Mouse (Mus musculus): ENCODE measurements around the gene Adig. TPM values are rescaled to one million over a fixed set of nuclear protein-coding genes. Genes with fewer than 3 reads are reported as not detected.

Gene Adig
- total and polyA plus RNA-seq, 2 experiments = not detected

GRCm38 (mm10) chr2:158524129-158524860, 21.9 kb downstream of the Adig start:
- Histone ChIP-seq H3K27me3 (ENCODE audit: control insufficient read depth, insufficient read depth, low read length) (no peaks in the 10 kb centered on the region), H3K4me3 (ENCODE audit: insufficient read depth, low read depth, low read length) (no peak overlapping the region), H3K36me3 (ENCODE audit: control insufficient read depth, insufficient read depth, low read length) (no peaks in the 10 kb centered on the region), H3K9ac (ENCODE audit: low read depth, low read length) (no peak overlapping the region), H3K27ac (replicated peaks; ENCODE audit: insufficient read depth, low read depth, low read length) (no peak overlapping the region), H3K79me2 (ENCODE audit: control insufficient read depth, insufficient read depth, low read length) (no peaks in the 10 kb centered on the region), H3K4me1 (ENCODE audit: control insufficient read depth, insufficient read depth, low read length) (no peaks in the 10 kb centered on the region)
- no peak for TF ChIP-seq CTCF (IDR thresholded peaks at IDR 0.05; ENCODE audit: low read depth, low read length)
- TF ChIP-seq POLR2A (IDR thresholded peaks at IDR 0.05; ENCODE audit: extremely low read depth, insufficient read depth, low read length) = no peak
- no peak for DNase-seq (ENCODE audit: extremely low read depth, low read depth, low spot score)
- WGBS = 78% methylated on average over 16 of the region's 16 CpGs

- Histone ChIP-seq H3K27ac (replicated peaks; ENCODE audit: insufficient read depth, low read depth, low read length) (no peak overlapping the region), H3K36me3 (ENCODE audit: control insufficient read depth, insufficient read depth, low read length) (no peaks in the 10 kb centered on the region), H3K4me3 (ENCODE audit: insufficient read depth, low read depth, low read length) (no peak overlapping the region), H3K79me2 (ENCODE audit: control insufficient read depth, insufficient read depth, low read length) (no peaks in the 10 kb centered on the region), H3K27me3 (ENCODE audit: control insufficient read depth, insufficient read depth, low read length) (no peaks in the 10 kb centered on the region), H3K9ac (ENCODE audit: low read depth, low read length) (no peak overlapping the region), H3K4me1 (ENCODE audit: control insufficient read depth, insufficient read depth, low read length) (no peaks in the 10 kb centered on the region)
- 6% methylated on average over 4 of the region's 4 CpGs for WGBS
- peak; percentile 35 for DNase-seq (ENCODE audit: extremely low read depth, low read depth, low spot score)
- no peak for TF ChIP-seq POLR2A (IDR thresholded peaks at IDR 0.05; ENCODE audit: extremely low read depth, insufficient read depth, low read length)
- peak; percentile 85 for TF ChIP-seq CTCF (IDR thresholded peaks at IDR 0.05; ENCODE audit: low read depth, low read length)
Measured at GRCm38 (mm10) chr2:158534090-158534489, 31.7 kb downstream of the Adig start.

GRCm38 (mm10) chr2:158534559-158534958, 32.1 kb downstream of the Adig start:
- H3K4me1 ChIP-seq (ENCODE audit: control insufficient read depth, insufficient read depth, low read length) = no peaks in the 10 kb centered on the region
- DNase-seq (ENCODE audit: extremely low read depth, low read depth, low spot score) = no peak
- no peak overlapping the region for H3K4me3 ChIP-seq (ENCODE audit: insufficient read depth, low read depth, low read length)
- H3K27ac ChIP-seq (replicated peaks; ENCODE audit: insufficient read depth, low read depth, low read length) = no peak overlapping the region
- TF ChIP-seq POLR2A (IDR thresholded peaks at IDR 0.05; ENCODE audit: extremely low read depth, insufficient read depth, low read length) = no peak
- TF ChIP-seq CTCF (IDR thresholded peaks at IDR 0.05; ENCODE audit: low read depth, low read length) = no peak
- no peaks in the 10 kb centered on the region for H3K36me3 ChIP-seq (ENCODE audit: control insufficient read depth, insufficient read depth, low read length)
- no peaks in the 10 kb centered on the region for H3K79me2 ChIP-seq (ENCODE audit: control insufficient read depth, insufficient read depth, low read length)
- no peaks in the 10 kb centered on the region for H3K27me3 ChIP-seq (ENCODE audit: control insufficient read depth, insufficient read depth, low read length)
- 78% methylated on average over 8 of the region's 8 CpGs for WGBS
- H3K9ac ChIP-seq (ENCODE audit: low read depth, low read length) = no peak overlapping the region

GRCm38 (mm10) chr2:158539433-158540305, 37.3 kb downstream of the Adig start:
- TF ChIP-seq CTCF (IDR thresholded peaks at IDR 0.05; ENCODE audit: low read depth, low read length) (no peak), POLR2A (IDR thresholded peaks at IDR 0.05; ENCODE audit: extremely low read depth, insufficient read depth, low read length) (no peak)
- Histone ChIP-seq H3K27ac (replicated peaks; ENCODE audit: insufficient read depth, low read depth, low read length) (no peak overlapping the region), H3K36me3 (ENCODE audit: control insufficient read depth, insufficient read depth, low read length) (no peaks in the 10 kb centered on the region), H3K9ac (ENCODE audit: low read depth, low read length) (no peak overlapping the region), H3K79me2 (ENCODE audit: control insufficient read depth, insufficient read depth, low read length) (no peaks in the 10 kb centered on the region), H3K4me3 (ENCODE audit: insufficient read depth, low read depth, low read length) (no peak overlapping the region), H3K27me3 (ENCODE audit: control insufficient read depth, insufficient read depth, low read length) (no peaks in the 10 kb centered on the region), H3K4me1 (ENCODE audit: control insufficient read depth, insufficient read depth, low read length) (no peaks in the 10 kb centered on the region)
- DNase-seq (ENCODE audit: extremely low read depth, low read depth, low spot score) = no peak
- WGBS = 48% methylated on average over 24 of the region's 24 CpGs

- WGBS = 47% methylated on average over 4 of the region's 4 CpGs
- TF ChIP-seq CTCF (IDR thresholded peaks at IDR 0.05; ENCODE audit: low read depth, low read length) (no peak), POLR2A (IDR thresholded peaks at IDR 0.05; ENCODE audit: extremely low read depth, insufficient read depth, low read length) (no peak)
- H3K4me1 ChIP-seq (ENCODE audit: control insufficient read depth, insufficient read depth, low read length) = no peaks in the 10 kb centered on the region
Measured at GRCm38 (mm10) chr2:158541286-158541685, 38.9 kb downstream of the Adig start.

More at GRCm38 (mm10) chr2:158541286-158541685, 38.9 kb downstream of the Adig start:
- H3K27ac ChIP-seq (replicated peaks; ENCODE audit: insufficient read depth, low read depth, low read length) = no peak overlapping the region
- H3K4me3 ChIP-seq (ENCODE audit: insufficient read depth, low read depth, low read length) = no peak overlapping the region
- no peaks in the 10 kb centered on the region for H3K27me3 ChIP-seq (ENCODE audit: control insufficient read depth, insufficient read depth, low read length)
- H3K79me2 ChIP-seq (ENCODE audit: control insufficient read depth, insufficient read depth, low read length) = no peaks in the 10 kb centered on the region
- H3K36me3 ChIP-seq (ENCODE audit: control insufficient read depth, insufficient read depth, low read length) = no peaks in the 10 kb centered on the region
- no peak overlapping the region for H3K9ac ChIP-seq (ENCODE audit: low read depth, low read length)
- no peak for DNase-seq (ENCODE audit: extremely low read depth, low read depth, low spot score)
